Mouse (Mus musculus): ENCODE data around the gene Anks4b.

DNA sequence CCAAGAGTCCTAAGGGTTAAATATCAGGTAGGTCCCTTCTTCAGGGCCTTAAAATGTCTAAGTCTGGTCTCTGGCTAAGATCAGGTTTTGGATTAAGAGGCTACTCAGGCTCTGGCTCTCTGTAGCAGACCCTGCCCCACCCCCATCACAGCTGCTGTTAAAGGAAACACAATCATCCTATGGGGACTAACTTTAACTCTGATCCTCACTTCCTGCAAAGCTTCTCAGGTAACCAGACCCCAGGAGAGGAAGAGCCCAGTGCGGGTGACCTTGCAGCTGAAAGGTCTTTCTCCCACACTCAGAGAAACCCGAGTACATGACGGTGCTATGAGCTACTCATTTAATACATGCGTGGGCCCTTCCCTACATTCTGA is 46.0 kb upstream of the Anks4b start:
- TF ChIP-seq CTCF (IDR thresholded peaks at IDR 0.05; ENCODE audit: low read depth) = no peak
- no peak for TF ChIP-seq EP300 (IDR thresholded peaks at IDR 0.05; ENCODE audit: low read depth)

All from heart, postnatal 0 days (tissue).